Mouse (Mus musculus) cerebellum, postnatal 25 days (tissue): ENCODE measurements around the gene Gm27021.

Experiments
- DNase-seq, 2 experiments: peaks; one replicate each; pipeline ENCODE4 v3.0.0; 2021; ENCODE audit warnings: mixed read lengths in 2 of 2

Gm27021 gene

DNA sequence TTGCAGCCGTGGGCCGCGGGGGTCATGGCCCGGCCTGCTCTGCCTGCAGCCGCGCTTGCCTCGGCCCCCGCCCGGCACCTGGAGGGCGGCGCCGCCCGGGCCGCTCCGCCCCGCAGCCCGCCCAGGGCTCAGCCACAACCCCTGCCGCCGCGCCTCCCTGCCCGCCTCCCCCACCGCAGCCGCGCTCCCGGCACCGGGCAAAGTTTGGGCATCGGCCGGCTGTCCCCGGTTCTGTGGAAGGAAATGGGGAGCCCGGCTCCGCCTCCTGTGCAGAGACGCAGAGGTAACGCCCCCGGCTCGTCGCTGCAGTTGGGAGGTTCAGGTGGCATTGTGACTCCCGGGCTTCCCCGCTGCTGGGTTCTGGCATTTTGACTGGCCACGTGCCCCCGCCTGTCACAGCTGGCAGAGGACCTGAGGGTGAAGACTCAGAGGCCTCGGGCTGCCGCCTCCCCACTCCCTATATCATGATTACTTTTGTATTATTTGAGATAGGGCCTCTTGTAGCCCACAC lies 33.5 kb downstream of the Gm27021 start:
- DNase-seq: peak; percentile 49 to 57

DNA sequence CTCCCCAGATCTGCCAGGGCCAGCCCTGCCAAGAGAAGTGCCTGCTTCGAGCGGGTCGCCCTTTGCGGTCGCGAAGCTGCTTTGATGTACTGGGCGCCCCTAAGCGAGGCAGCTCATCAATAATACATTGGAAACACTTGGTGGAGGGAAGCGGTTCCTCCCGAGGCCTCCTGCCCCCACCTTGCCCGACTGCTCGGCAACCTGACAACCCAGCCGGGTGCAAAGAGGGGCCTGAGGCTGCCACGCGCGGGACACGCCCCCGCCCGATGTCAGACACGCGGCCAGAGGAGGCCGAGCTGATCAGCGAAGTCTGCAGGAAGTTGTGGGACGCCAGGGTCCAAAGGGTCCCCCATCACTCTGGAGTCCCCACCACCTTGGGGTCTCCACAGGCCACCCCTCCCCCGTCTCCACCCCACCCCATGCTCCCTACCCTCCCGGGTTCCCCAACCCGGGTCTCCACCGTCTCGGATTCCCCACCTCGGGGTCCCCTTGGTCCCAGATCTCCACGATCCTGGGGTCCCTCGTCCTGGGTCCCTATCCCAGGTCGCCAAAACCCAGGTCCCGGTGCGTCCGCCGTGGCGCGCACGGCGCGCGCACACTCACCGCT lies 34.1 kb downstream of the Gm27021 start:
- peak in 1 of 2 experiments; percentile 38 for DNase-seq

DNA sequence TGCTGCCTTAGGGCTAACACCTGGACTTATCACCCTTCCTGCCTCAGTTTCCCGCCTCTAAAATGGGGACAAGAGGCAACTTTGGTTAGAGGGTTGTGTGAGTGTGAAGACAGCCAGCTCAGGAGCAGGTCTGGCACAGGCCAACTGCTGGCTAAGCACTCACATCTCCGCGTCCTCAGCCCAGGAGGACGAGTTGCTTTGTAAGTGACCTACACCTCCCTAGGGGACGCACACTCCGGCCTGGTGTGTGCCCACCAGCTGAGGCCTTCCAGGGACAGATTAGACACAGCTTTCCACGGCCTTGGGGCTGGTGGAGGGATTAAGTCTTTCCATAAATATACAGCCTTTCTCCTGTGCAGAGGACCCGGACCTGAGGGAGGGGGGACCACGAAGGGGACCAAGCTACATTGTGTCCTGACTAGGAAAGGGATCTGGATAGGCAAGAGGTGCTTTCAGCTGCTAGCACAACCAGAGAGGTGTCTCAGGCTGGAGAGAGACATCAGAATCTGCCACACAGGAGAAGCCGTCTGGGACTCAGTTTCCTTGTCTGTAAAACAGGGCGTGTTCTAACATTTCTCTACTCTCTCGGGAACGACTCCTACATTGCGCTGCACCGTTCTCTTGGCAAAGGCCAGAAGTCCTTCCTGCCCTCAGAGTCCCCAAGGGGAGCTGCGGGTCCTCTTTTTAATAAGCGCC lies 34.8 kb downstream of the Gm27021 start:
- DNase-seq: no peak

DNA sequence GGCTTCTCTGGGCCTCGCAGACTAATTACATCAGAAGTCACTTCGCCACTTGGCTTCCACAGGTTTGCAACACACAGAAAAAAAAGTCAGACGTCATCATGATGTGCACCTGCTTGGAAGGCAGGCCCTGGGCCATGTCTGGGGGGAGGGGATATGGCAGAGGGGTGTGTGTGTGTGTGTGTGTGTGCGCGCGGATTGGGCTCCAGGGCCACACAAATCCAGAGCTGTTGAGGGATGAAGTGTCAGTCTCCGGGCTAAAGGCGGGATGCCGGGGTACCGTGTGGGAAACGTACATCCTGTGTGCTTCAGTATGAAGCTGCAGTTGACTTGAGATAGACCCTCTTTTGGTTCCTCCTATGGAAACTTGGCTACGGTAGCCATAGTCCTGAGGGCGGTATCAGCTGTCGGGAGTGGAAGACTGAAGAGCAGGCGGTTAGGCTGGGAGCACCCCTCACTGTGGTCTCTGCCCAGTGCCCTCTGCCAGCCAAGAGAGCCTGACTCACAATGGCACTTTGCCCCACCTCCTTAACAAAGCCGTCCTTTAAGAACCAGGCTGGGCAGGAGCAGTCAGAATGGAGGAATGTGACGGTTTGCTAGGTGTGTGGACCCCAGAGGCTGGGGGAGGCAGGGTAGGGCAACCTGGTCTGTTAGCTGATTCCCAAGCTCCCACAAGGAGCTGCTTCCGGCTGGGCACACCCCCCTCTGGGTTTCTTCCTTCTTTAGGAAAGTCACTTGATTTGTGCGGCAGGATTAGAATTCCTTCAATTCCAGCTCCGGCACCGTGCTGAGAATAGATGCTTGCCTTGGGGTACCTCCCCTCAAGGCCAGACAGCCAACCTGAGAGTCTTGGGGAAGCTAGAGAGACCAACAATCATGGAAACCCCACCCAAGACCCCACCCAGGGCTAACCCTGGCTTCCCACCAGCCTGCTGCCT lies 36.2 kb downstream of the Gm27021 start:
- DNase-seq: no peak

DNA sequence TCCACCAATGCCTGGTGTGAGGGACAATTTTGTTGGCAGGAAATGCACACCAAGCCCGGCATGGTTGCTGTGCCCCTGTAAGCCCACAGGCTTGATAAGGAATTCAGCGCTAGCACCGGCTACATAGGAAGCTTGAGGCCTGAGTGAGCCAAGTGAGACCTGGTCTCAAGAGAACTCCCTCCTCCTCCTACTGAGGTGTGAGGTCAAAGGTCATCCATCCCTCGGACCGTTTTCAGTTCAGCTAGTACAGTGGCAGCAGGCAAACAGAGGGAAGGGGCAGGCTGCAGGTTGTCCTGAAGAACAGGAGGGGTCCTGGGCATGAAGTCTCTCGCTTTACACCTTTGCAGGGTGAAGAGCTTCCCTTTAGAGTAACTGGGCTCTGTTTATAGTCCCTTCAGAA lies 37.0 kb downstream of the Gm27021 start:
- no peak for DNase-seq

DNA sequence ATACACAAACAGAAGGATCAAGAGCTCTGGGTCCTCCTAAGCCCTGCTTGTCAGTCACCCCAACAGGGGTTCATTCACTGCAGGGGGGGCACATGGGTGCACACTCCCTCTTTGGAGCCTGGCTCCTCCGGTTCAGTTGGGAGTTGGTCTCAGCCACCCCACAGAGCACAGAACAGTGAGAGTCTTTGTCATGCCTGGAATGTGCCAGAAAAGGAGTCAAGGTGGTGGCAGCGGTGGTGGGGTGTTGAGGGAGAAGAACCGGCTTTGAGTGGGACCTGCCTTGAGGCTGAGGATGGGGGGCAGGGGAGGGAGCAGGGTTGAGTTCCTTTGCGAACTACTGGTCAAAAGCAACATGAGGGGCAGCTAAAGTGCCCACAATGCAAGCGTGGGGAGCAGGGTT lies 37.8 kb downstream of the Gm27021 start:
- DNase-seq: no peak

DNA sequence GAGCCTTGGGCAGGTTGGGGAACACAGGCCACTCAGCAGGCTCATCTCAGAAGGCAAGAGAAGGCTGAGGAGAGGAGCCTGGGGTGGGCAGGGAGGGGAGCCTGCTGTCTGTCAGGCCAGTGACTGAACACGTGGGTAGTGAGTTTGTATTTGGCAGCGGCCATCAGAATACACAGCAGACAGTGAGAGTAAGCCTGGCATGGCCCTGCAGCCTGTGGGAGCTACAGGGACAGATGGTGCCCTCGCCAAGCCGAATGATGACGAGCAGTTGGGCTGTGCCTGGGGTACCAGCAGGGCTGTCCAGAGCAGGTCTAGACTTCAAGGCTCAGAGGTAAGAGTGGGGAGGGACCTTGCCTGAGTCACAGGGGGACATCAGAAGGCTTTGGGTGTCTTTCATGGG lies 40.6 kb downstream of the Gm27021 start:
- DNase-seq: peak; percentile 84 to 88

DNA sequence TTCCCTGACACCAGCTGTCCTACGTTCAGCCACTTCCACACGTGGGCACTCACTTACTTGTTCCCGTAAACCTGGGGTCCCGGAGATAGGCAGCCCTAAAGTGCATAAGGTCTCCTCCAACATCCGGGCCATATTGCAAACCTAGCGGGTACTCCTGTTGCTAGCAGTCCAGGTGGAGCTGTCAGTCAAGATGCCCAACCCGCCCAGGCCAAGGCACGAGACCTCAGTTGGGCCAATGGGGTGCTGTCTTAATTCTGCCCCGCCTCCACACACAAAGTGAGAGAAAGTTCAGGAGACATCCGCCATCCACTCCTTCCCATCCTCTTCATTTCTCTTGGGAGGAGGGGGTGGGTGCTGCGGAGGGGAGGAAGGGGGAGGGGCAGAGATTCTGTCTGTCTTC lies 41.4 kb downstream of the Gm27021 start:
- no peak for DNase-seq

DNA sequence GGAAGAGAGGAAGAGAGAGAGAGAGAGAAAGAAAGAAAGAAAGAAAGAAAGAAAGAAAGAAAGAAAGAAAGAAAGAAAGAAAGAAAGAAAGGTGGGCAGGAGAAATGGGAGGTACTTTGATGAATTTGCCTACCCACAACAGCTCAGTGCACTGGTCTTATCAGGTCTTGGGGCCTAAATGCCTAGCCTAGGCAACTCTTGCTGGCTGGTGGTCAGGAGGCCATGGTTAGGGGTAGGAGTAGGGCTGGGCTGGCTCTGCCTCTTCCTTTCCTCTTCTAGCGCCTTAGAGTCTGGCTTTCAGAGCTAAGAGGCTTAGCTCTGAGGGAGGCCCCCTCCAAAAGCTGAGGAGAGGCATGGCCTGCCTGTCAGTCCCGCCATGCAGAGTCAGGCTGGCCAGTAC lies 44.3 kb downstream of the Gm27021 start:
- no peak for DNase-seq

DNA sequence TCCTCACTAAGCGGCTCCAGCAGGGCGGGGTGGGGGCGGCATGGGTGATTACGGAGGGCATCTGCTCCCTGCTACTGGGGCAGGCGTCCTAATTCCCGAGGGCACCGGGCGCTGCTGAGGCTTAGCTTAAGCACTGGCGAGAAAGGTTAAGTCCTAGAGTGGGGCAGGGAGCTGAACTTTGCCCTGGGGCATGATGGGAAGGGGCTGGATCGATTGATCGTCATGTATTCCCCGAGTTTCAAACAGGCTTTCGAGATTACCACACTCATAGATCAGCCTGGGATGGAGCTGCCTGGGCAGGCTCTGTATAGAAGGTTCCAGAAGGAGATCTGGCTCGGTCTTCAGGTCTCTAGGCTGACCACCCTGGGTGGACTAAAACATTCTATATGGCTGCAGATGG lies 45.7 kb downstream of the Gm27021 start:
- DNase-seq: no peak

DNA sequence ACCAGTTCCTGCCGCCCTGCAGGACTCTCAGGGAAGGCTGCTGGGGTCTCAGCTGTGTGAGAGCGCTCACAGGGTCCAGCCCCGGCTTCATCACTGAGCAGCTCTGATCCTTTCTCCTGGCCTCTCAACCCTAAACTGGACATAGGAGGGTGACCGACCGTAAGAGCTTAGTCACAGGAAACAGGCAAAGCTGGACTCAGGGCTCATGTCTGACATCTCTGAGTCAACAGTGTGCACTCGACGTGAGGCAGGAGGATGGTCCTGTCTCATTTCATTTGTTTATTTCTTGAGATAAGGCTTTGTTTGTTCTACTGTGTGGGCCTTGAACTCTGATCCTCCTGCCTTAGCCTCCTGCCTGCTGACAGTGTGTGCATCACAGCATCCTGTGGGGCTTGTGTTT lies 47.4 kb downstream of the Gm27021 start:
- no peak for DNase-seq

DNA sequence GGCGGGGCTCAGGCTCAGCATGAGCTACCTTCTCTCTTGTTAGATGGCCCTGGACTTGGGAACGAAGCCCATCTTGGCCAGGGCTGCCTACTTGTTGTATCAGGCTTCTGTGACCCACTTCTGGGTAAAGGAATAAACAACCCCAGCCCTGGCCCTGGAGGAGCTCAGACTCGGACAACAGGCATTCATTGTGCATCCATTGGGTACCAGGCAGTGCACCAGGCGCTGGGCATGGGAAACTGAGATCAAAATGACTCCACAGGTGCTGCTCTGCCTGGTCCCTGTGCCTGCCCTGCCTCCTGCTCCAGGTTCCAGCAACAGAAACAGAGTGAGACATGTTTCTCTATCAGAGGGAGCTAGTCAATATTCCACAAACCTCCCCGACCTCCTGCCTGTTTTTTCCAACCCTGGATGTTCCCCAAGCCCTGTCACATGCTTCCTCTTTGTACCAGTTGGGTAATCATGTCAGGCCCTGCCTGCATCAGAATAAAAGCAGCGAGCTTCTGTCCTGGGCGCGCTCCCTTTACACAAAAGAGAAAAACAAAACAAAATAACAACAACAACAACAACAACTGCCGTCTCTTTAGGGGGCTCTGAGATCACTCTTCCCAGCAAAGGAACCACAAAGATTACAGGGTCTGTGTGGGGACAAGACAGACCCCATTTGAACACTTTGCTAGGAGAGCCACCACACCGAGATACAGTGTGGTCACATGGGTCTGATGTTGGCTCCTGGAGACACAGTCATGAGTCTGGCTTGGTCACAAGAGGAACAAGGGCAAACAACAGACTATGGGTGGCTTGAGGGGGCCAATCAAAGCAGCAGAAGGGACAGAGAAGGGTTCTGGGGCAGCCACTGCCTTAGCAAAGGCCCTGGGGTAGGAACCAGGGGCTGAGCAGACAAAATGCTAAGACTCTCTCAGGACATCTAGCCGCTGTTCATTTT lies 48.4 kb downstream of the Gm27021 start:
- no peak for DNase-seq

DNA sequence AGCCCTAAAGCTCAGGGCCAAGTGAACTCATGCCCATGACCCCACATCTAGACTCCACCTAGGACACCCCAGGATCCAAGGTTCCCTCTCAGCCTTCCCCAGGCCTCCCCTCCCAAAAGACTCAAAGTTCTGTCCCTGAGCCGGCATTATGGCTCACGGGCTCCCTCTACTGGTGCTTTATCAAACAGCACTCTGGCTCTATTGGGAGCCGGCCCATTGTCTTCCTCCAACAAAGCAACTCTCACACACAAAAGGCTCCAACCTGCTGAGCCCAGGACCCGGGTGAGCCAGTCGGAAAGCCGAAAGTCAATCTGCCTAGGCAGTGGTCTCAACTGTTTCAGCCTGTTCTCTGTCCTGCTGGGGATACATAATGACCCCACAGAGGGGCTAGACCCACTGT lies 49.8 kb downstream of the Gm27021 start:
- DNase-seq: peak; percentile 77 to 83

DNA sequence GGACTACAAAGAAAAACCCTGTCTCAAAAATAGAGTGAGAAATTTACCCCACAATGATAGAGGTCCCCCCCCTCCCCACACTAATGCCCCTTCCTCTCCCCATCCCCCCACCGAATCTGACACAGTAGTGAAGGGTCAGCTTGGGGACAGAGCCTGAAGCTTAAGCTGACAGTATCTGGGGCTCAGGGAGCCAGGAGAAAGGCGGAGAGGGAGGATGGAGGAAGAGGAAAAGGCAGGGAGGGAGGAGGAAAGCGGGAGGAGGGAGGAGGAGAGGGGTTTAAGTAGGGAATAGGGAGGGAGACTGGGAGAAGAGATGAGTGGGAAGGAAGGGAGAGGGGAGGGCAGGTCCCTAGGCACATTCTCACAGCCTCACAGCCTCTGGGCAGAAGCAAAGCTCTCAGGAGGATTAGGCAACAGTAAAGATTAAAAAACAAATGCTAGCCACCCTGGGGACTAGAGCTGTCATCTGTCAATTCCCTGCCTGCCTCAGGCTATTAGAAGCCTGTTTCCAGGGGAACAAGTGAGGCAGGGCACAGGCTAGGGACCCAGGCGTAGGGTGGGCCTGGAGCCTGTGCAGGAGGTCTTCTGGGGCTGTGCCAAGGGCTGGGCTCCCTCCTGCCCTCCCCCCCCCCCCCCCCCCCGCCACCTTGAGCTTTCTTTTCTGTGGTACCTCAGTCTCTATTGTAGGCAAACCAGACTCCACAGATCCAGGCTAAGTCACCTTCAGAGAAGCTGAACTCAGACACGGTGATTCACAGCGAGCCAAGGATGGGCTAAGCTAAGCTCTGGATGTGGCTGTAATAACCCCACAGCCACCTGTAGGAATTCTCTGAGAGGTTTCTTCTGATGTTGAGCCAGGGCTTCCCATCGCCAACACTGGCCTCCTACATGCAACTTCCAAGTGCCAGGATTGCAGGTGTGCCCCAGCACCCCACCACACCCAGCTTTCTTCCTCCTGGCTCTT lies 50.9 kb downstream of the Gm27021 start:
- DNase-seq: no peak

DNA sequence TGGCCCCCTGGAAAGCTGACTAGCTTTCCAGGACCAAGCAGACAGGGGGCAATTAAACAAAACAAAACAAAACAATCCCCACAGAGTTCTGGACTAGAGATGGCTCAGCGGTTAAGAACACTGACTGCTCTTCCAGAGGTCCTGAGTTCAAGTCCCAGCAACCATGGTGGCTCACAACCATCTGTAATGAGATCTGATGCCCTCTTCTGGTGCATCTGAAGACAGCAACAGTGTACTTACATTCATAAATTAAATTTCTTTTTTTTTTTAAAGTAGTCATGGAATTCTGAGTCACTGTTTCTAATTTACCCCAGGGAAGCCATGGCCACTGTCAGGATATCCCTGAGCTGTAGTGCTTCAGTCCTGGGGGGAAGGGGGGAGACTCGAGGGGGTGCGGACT lies 53.4 kb downstream of the Gm27021 start:
- no peak for DNase-seq

DNA sequence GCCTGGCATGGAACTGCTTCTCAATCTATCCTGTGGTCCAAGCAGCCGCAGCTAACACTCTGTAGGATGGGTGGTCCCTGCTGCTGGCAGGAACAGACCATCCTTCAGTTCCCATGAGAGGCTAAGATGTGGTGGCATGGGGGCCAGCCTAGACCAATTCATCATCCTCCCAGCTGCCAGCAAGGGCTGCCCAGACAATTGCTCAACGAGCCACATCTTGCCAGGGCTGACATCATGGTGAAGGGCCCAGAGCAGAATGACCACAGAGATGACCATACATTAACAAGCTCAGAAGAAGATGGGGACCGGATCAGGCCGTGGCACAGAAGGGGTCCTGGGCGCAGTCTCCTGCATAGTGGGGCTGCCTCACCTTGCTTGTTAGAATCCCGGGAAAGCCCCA lies 57.1 kb downstream of the Gm27021 start:
- no peak for DNase-seq

DNA sequence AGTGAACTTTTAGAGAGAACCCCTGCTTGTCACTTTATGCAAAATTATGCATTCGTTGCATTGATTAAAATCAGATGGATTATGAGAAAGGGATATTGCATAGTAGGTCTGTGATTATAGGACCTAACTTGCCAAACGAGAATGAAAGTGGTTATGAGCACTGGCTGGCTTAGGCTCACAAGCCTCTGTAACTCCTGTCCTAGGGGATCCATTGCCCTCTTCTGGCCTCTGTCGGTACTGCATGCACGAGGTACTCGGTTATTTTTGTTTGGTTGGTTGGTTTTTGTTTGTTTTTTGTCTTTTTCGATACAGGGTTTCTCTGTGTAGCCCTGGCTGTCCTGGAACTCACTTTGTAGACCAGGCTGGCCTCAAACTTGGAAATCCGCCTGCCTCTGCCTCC lies 60.0 kb downstream of the Gm27021 start:
- peak; percentile 82 to 88 for DNase-seq

DNA sequence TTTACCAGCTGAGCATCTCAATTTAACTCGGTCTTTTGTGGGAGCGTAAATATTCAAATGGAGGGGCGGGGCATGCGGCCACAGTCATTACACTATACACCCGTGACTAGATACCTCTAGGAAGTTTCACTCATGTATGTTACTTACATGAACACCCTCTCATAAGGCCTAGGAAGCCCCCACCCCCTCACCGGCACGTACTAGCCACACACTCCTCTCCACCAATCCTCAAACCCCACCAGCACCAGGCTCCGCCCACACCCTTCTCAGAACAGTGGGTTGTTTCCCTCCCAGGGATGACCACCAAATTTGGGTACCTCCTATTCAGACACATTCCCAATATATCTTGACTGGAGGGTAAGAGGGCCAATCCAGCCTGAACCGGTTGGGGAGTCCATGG lies 60.4 kb downstream of the Gm27021 start:
- no peak for DNase-seq

DNA sequence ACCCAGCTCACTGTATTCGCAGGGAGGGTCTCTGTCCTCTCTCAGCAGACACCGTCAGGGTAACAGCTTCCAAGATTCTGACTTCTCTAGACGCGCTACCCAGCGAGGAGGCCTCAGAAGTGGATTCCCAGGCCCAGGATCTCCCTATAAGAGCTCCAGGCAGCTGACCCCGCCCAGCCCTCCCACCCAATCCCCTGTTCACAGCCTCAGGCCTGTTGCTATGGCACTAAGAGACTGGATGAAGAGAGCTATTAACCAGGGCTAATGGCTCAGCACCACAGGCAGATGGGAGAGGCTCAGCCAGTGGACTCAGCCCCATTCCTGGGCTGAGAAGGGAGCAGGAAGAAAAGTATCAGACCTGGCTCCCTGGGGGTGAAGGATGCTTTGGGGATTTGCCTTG lies 65.2 kb downstream of the Gm27021 start:
- no peak for DNase-seq

DNA sequence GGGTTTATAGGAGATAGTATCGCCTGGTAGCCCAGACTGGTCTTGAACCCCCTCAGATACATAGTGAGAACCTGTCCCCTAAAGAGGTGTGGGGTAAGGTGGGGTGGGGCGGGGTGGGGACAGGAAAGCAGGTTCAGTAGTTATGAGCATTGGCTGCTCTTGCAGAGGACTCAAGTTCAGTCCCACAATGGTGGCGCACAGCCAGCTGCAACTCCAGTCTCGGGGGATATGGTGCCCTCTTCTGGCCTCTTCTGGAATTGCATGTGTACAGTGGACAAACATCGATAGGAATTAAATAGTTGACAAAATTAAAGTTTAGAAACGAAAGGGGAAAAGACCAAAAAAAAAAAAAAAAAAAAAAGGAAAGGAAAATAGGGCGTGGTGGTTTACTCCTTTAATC lies 68.4 kb downstream of the Gm27021 start:
- peak; percentile 86 to 91 for DNase-seq

DNA sequence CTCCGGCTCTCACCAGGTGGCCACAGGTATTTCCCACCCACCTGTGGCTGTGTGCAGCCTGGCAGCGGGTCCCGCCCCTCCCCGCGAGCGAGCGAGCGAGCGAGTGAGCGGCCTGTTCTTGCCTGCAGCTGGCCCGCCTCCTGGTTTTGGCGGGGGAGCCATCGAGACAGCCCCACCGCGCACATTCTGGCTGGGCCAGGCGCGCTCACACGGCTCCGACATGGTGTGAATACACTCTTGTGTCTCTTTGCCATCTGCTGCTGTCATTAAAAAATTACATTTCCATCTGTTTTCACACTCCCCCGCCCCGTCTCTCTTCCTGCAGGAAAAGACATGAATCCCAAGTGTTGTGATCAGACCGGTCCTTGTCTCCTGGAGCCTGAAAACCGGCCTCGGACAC lies 69.3 kb downstream of the Gm27021 start:
- DNase-seq: peak; percentile 64 to 80
